Mouse (Mus musculus) liver, embryonic 14.5 days (tissue): ENCODE data around the gene Gatad2b. TPM values are rescaled to one million over a fixed set of nuclear protein-coding genes. Genes with fewer than 3 reads are reported as not detected.

ENCODE experiments used
- ATAC-seq: fragments of 200-750 bp; cut with Nextera tagmentation; 2 replicates; pipeline ENCODE4 v1.8.0; 2017; ENCODE audit warnings: moderate number of reproducible peaks, mild to moderate bottlenecking, moderate library complexity; ENCODE audit not compliant: insufficient read depth
- DNase-seq, 3 experiments: peaks; one replicate each; pipeline ENCODE4 v3.0.0-alpha.2; 2012 to 2013; ENCODE audit warnings: low read depth in 3 of 3, low spot score in 3 of 3
- H3K27ac ChIP-seq: fragments of 300-500 bp; sonication (generic); 2 replicates; pipeline ENCODE4 v1.5.1; 2014; ENCODE audit warnings: moderate library complexity, mild to moderate bottlenecking, control low read depth, inconsistent platforms
- H3K27me3 ChIP-seq: fragments of 300-500 bp; sonication (generic); 2 replicates; pipeline ENCODE4 v1.6.1; 2014; ENCODE audit warnings: mild to moderate bottlenecking, low read length, moderate library complexity; ENCODE audit not compliant: control insufficient read depth, insufficient read depth
- H3K36me3 ChIP-seq: fragments of 300-500 bp; sonication (generic); replicated peaks from 2 replicates; pipeline ENCODE4 v1.6.1; 2014; ENCODE audit warnings: low read depth; ENCODE audit not compliant: control insufficient read depth, insufficient read depth
- H3K4me1 ChIP-seq, 2 experiments: fragments of 200-500 bp in 1 of 2; fragments of 300-500 bp in 1 of 2; sonication (generic) in 1 of 2; replicated peaks; 2 replicates each; pipeline ENCODE4 v1.6.1; 2012 to 2014; ENCODE audit warnings: antibody characterized with exemption in 1 of 2, inconsistent platforms in 1 of 2, low read length in 1 of 2; ENCODE audit not compliant: control insufficient read depth in 2 of 2, insufficient read depth in 2 of 2
- H3K4me2 ChIP-seq: fragments of 300-500 bp; sonication (generic); 2 replicates; pipeline ENCODE4 v1.6.1; 2014; ENCODE audit warnings: low read depth, mild to moderate bottlenecking, control low read depth, moderate library complexity
- H3K4me3 ChIP-seq, 2 experiments: fragments of 200-500 bp in 1 of 2; fragments of 300-500 bp in 1 of 2; sonication (generic) in 1 of 2; 2 replicates each; pipeline ENCODE4 v1.5.1; 2012 to 2014; ENCODE audit warnings: low read depth in 2 of 2, low read length in 2 of 2, mild to moderate bottlenecking in 2 of 2, control low read depth in 1 of 2, inconsistent platforms in 1 of 2, moderate library complexity in 1 of 2; ENCODE audit not compliant: insufficient read depth in 1 of 2
- H3K9ac ChIP-seq: fragments of 300-500 bp; sonication (generic); replicated peaks from 2 replicates; pipeline ENCODE4 v1.6.1; 2014; ENCODE audit warnings: mild to moderate bottlenecking, control low read depth, moderate library complexity
- H3K9me3 ChIP-seq: fragments of 300-500 bp; sonication (generic); 2 replicates; pipeline ENCODE4 v1.6.1; 2016; ENCODE audit warnings: low read length, mixed read lengths; ENCODE audit not compliant: control insufficient read depth
- CTCF ChIP-seq: IDR thresholded peaks from 2 replicates; pipeline ENCODE4 v1.5.1; 2016; ENCODE audit warnings: antibody characterized with exemption, low read depth, control low read depth
- EP300 ChIP-seq: IDR thresholded peaks from 2 replicates; pipeline ENCODE4 v1.6.1; 2016; ENCODE audit warnings: antibody characterized with exemption, low read depth
- WGBS: fragments of 180-500 bp; shearing (Covaris S2); extraction: QIAGEN DNeasy Blood & Tissue Kit; methylation state at CpG from one replicate; pipeline ENCODE4 v1.1.7; 2014; ENCODE audit not compliant: insufficient replicate concordance; 5-methylcytosine and 5-hydroxymethylcytosine counted together
- polyA plus RNA-seq, 2 experiments: library from polyadenylated mRNA; depleted of rRNA in 1 of 2; stranded (reverse) in 1 of 2; unstranded in 1 of 2; fragments of >200 nt; fragmentation: Nextera tagmentation in 1 of 2; extraction: Ambion mirVana in 1 of 2; gene quantifications; 2 replicates each; pipeline versions ENCODE4 v1.2.1 to v1.2.3; 2012 to 2014

Gatad2b gene
- polyA plus RNA-seq, 2 experiments: 2.2 to 5.6 TPM

GRCm38 (mm10) chr3:90347847-90348246 is 54.9 kb downstream of the Gatad2b start:
- no peak for ATAC-seq
- no peak for DNase-seq
- H3K27ac ChIP-seq: no peak overlapping the region
- H3K4me3 ChIP-seq: no peak overlapping the region
- H3K9me3 ChIP-seq: no peaks in the 10 kb centered on the region
- H3K27me3 ChIP-seq: no peaks in the 10 kb centered on the region
- WGBS: 92% methylated on average over 4 of the region's 4 CpGs
- peaks cover 41% of the 10 kb centered on the region for H3K36me3 ChIP-seq
- TF ChIP-seq EP300 (no peak), CTCF (no peak; the same call in 1 of the 2 replicates)
- H3K9ac ChIP-seq: no peak overlapping the region
- no peak overlapping the region for H3K4me2 ChIP-seq
- no peaks in the 10 kb centered on the region for H3K4me1 ChIP-seq

GRCm38 (mm10) chr3:90357959-90358358 is 65.0 kb downstream of the Gatad2b start:
- no peaks in the 10 kb centered on the region for H3K9me3 ChIP-seq
- H3K27me3 ChIP-seq: no peaks in the 10 kb centered on the region
- ATAC-seq (no peak), DNase-seq (no peak)
- H3K4me2 ChIP-seq: no peak overlapping the region
- no peaks in the 10 kb centered on the region for H3K4me1 ChIP-seq
- H3K4me3 ChIP-seq: no peak overlapping the region
- H3K27ac ChIP-seq: no peak overlapping the region
- TF ChIP-seq EP300 (no peak), CTCF (no peak)
- H3K36me3 ChIP-seq: peaks cover 46% of the 10 kb centered on the region
- H3K9ac ChIP-seq: no peak overlapping the region
- 81% methylated on average over 7 of the region's 7 CpGs for WGBS

DNA sequence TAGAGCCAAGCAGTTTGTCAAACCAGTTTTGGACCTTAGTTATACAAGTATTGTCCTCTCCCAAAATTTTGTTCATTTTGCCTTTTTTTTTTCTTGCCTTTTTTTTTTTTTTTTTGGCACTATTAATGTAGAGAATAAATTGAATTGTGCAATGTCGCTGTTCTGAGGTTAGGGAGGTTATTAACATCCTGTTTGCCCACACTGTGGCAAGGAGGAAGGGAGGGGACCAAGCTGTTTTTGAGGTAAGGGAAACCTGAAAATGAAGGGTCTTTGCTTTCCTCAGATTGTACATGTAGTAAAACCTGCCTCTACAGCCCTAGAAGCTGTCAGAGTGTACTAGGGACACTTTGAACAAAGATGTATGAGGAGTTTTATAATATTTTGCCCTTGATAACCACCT is 66.3 kb downstream of the Gatad2b start:
- no peak for ATAC-seq
- H3K36me3 ChIP-seq: peaks cover 33% of the 10 kb centered on the region
- no peak overlapping the region for H3K4me2 ChIP-seq
- no peaks in the 10 kb centered on the region for H3K9me3 ChIP-seq
- 72% methylated on average over 1 of the region's 1 CpGs for WGBS
- H3K4me1 ChIP-seq: peaks cover 2 to 4% of the 10 kb centered on the region in 2 experiments; a peak in 2 of 4 replicates
- TF ChIP-seq EP300 (no peak), CTCF (no peak)
- no peak for DNase-seq
- H3K27ac ChIP-seq: no peak overlapping the region
- no peak overlapping the region for H3K4me3 ChIP-seq
- no peaks in the 10 kb centered on the region for H3K27me3 ChIP-seq
- H3K9ac ChIP-seq: no peak overlapping the region

- H3K36me3 ChIP-seq: peaks cover 12% of the 10 kb centered on the region
- TF ChIP-seq CTCF (no peak), EP300 (no peak)
- H3K4me3 ChIP-seq: no peak overlapping the region
- H3K9me3 ChIP-seq: no peaks in the 10 kb centered on the region
- no peak overlapping the region for H3K4me2 ChIP-seq
- no peak overlapping the region for H3K27ac ChIP-seq
- H3K9ac ChIP-seq: no peak overlapping the region
- peaks cover 2 to 4% of the 10 kb centered on the region in 2 experiments; a peak in 2 of 4 replicates for H3K4me1 ChIP-seq
- DNase-seq: no peak
- 78% methylated on average over 4 of the region's 4 CpGs for WGBS
- no peaks in the 10 kb centered on the region for H3K27me3 ChIP-seq
- ATAC-seq: no peak
These were observed 68.5 kb downstream of the Gatad2b start for GRCm38 (mm10) chr3:90361476-90361875.

- ATAC-seq (no peak), DNase-seq (no peak)
- H3K4me1 ChIP-seq: peaks cover 2 to 11% of the 10 kb centered on the region in 2 experiments; a peak in 2 of 4 replicates
- no peak overlapping the region for H3K27ac ChIP-seq
- no peak overlapping the region for H3K4me3 ChIP-seq
- H3K27me3 ChIP-seq: no peaks in the 10 kb centered on the region
- H3K9ac ChIP-seq: no peak overlapping the region
- TF ChIP-seq EP300 (no peak), CTCF (no peak)
- WGBS: 74% methylated on average over 2 of the region's 2 CpGs
- H3K4me2 ChIP-seq: no peak overlapping the region
- peaks cover 12% of the 10 kb centered on the region for H3K36me3 ChIP-seq
- H3K9me3 ChIP-seq: no peaks in the 10 kb centered on the region
These were observed 69.4 kb downstream of the Gatad2b start for GRCm38 (mm10) chr3:90362346-90362745.
